Mouse (Mus musculus): ENCODE measurements around the gene Sptssb. TPM values are rescaled to one million over a fixed set of nuclear protein-coding genes. Genes with fewer than 3 reads are reported as not detected.

Gene Sptssb
- polyA plus RNA-seq, 1 experiment from 2014 or later = 0.21 TPM

DNA sequence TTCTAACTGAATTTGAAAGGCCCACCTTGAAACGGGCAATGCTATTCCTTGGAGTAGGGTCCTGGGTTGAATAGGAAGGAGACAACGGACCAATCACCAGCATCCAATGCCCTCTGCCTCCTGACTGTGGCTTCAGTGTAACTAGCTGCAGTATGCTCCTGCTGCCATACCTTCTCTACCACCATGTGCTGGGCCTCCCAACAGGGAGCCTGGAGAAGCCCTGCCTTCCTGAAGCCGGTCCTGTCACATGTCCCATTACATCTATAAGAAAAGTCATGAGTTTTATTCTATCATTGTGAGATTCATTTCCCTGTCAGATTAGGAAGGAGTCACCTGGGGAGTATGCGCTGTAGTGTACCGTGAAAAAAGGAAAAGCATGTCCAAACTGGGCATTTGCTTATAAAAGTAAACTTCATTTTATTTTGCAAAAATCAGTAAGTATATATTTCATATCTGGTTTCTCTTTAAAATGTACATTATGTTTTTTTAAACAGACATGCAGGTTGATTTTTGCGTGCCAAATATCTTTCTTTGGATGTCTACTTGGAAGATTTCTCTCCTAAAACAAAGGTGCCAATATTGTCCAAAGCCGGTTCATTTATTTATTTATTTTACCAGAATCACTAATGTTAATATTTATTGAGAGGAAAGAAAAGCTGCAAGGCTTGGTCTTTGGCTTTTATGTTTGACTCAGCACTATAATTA lies 40.4 kb downstream of the Sptssb start:
- WGBS = 81% methylated on average over 7 of the region's 7 CpGs
- Histone ChIP-seq H3K4me2 (ENCODE audit: low read depth, severe bottlenecking) (no peak overlapping the region), H3K4me1 (ENCODE audit: control insufficient read depth, insufficient read depth, low read length) (no peaks in the 10 kb centered on the region), H3K36me3 (ENCODE audit: control insufficient read depth, insufficient read depth, low read length) (no peaks in the 10 kb centered on the region), H3K9me3 (ENCODE audit: control insufficient read depth, low read length) (no peaks in the 10 kb centered on the region), H3K4me3 (ENCODE audit: low read depth, low read length) (no peak overlapping the region), H3K27ac (replicated peaks; ENCODE audit: low read depth, low read length) (no peak overlapping the region), H3K9ac (ENCODE audit: low read length) (no peak overlapping the region), H3K27me3 (ENCODE audit: control insufficient read depth, insufficient read depth, low read length) (no peaks in the 10 kb centered on the region)
- ATAC-seq (ENCODE audit: insufficient number of reproducible peaks, low FRiP score, low TSS enrichment, low read depth) = no peak
- DNase-seq (ENCODE audit: low spot score) = no peak

DNA sequence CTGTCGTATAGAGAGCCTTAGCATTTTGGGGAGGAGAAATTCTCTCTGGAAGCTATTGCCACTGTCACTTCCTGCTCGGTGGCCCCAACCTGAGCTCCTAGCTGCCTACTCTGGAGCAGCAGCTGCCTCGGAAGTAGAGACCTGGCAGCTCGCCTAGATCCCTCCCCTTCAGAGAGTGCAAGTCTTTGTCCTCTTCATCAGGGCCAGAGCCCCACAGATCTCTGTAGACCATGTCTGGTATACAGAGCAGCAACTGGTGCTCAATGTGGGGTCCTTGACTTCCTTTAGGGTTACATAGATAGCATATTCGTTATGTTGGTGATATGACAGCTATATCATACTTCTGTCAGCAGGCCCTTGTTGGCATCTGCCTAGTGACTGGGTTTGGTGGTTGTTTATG lies 41.3 kb downstream of the Sptssb start:
- no peak for DNase-seq (ENCODE audit: low spot score)
- ATAC-seq (ENCODE audit: insufficient number of reproducible peaks, low FRiP score, low TSS enrichment, low read depth) = no peak
- Histone ChIP-seq H3K4me1 (ENCODE audit: control insufficient read depth, insufficient read depth, low read length) (no peaks in the 10 kb centered on the region), H3K4me3 (ENCODE audit: low read depth, low read length) (no peak overlapping the region), H3K9me3 (ENCODE audit: control insufficient read depth, low read length) (no peaks in the 10 kb centered on the region), H3K27ac (replicated peaks; ENCODE audit: low read depth, low read length) (no peak overlapping the region), H3K4me2 (ENCODE audit: low read depth, severe bottlenecking) (no peak overlapping the region), H3K27me3 (ENCODE audit: control insufficient read depth, insufficient read depth, low read length) (no peaks in the 10 kb centered on the region), H3K9ac (ENCODE audit: low read length) (no peak overlapping the region), H3K36me3 (ENCODE audit: control insufficient read depth, insufficient read depth, low read length) (no peaks in the 10 kb centered on the region)
- 78% methylated on average over 5 of the region's 5 CpGs for WGBS

DNA sequence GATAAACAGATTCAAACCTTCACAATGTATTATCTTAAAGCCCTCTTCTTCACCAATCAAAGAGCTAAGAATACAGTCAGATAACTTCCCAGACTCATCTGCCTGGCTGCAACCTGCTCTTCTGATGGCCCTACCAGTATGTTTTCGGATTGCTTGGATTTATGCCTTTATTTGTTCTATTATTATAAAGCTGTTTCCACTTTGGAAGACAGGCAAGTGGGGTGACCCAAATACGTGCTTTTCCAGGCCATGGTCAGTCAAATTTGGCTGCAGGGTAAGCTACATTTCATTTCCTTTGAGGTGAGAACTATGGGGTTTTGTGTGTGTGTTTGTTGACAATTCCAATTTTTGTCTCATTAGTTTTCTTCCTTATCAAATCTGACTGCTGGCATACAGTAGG lies 43.2 kb downstream of the Sptssb start:
- Histone ChIP-seq H3K9me3 (ENCODE audit: control insufficient read depth, low read length) (no peaks in the 10 kb centered on the region), H3K4me3 (ENCODE audit: low read depth, low read length) (no peak overlapping the region), H3K4me1 (ENCODE audit: control insufficient read depth, insufficient read depth, low read length) (no peaks in the 10 kb centered on the region), H3K9ac (ENCODE audit: low read length) (no peak overlapping the region), H3K27me3 (ENCODE audit: control insufficient read depth, insufficient read depth, low read length) (no peaks in the 10 kb centered on the region), H3K27ac (replicated peaks; ENCODE audit: low read depth, low read length) (no peak overlapping the region), H3K36me3 (ENCODE audit: control insufficient read depth, insufficient read depth, low read length) (no peaks in the 10 kb centered on the region), H3K4me2 (ENCODE audit: low read depth, severe bottlenecking) (no peak overlapping the region)
- 74% methylated on average over 2 of the region's 2 CpGs for WGBS
- DNase-seq (ENCODE audit: low spot score) (no peak), ATAC-seq (ENCODE audit: insufficient number of reproducible peaks, low FRiP score, low TSS enrichment, low read depth) (no peak)

DNA sequence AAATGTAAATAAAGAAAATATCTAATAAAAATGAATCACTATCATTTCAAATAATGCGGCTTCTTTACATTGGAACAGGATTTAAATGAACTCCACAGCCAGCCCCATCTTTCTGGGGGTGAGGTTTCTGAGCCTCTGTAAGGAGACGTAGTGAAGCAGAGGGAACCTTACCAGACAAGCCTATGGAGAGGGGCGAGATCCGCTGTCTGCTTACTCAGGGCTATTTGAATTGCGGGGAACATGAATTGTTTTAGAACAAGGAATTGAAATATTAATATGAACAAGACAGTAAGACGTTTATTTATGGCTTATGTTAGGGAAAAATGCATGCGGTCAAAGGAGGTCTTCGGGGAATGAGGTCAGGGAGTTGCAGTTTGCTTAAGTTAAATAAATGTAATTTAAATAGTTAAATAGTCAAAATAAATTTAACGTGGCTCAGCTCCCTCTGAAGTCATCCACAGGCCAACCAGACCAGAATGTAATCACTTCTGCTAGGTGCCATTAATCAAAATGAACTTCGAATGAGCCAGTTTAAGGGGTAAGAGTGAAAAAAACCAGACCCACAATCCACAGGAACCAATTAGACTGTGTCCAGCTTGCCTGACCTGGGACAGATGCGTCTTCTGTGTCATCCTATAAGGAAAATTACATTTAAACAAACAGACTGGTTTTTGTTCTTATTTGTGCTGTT lies 46.6 kb downstream of the Sptssb start:
- Histone ChIP-seq H3K4me1 (ENCODE audit: control insufficient read depth, insufficient read depth, low read length) (no peaks in the 10 kb centered on the region), H3K36me3 (ENCODE audit: control insufficient read depth, insufficient read depth, low read length) (no peaks in the 10 kb centered on the region), H3K9ac (ENCODE audit: low read length) (no peak overlapping the region), H3K27me3 (ENCODE audit: control insufficient read depth, insufficient read depth, low read length) (no peaks in the 10 kb centered on the region), H3K9me3 (ENCODE audit: control insufficient read depth, low read length) (no peaks in the 10 kb centered on the region), H3K4me3 (ENCODE audit: low read depth, low read length) (no peak overlapping the region), H3K4me2 (ENCODE audit: low read depth, severe bottlenecking) (no peak overlapping the region), H3K27ac (replicated peaks; ENCODE audit: low read depth, low read length) (no peak overlapping the region)
- DNase-seq (ENCODE audit: low spot score) (no peak), ATAC-seq (ENCODE audit: insufficient number of reproducible peaks, low FRiP score, low TSS enrichment, low read depth) (no peak; the same call in 1 of the 2 replicates)
- WGBS = 44% methylated on average over 11 of the region's 11 CpGs

DNA sequence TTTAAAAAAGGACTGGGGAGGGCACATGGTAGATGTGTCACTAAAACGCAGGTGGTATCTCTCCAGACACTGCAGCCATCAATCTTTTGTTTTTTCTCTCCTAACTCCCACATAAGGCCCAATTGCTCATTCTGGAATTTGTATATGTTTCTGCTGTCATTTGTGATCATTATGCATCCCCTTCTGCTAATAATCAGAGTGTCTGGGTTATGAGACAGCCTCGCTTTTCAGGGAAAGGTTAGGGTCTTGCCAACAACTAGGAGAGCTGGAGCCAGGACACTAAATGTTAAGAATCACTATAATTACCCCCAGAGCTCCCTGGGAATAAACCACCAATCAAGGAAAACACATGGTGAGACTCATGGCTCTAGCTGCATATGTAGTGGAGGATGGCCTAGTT lies 47.3 kb downstream of the Sptssb start:
- Histone ChIP-seq H3K27ac (replicated peaks; ENCODE audit: low read depth, low read length) (no peak overlapping the region), H3K4me1 (ENCODE audit: control insufficient read depth, insufficient read depth, low read length) (no peaks in the 10 kb centered on the region), H3K4me2 (ENCODE audit: low read depth, severe bottlenecking) (no peak overlapping the region), H3K9ac (ENCODE audit: low read length) (no peak overlapping the region), H3K36me3 (ENCODE audit: control insufficient read depth, insufficient read depth, low read length) (no peaks in the 10 kb centered on the region), H3K9me3 (ENCODE audit: control insufficient read depth, low read length) (no peaks in the 10 kb centered on the region), H3K4me3 (ENCODE audit: low read depth, low read length) (no peak overlapping the region), H3K27me3 (ENCODE audit: control insufficient read depth, insufficient read depth, low read length) (no peaks in the 10 kb centered on the region)
- WGBS = 60% methylated on average over 2 of the region's 2 CpGs
- no peak for ATAC-seq (ENCODE audit: insufficient number of reproducible peaks, low FRiP score, low TSS enrichment, low read depth)
- no peak for DNase-seq (ENCODE audit: low spot score)

DNA sequence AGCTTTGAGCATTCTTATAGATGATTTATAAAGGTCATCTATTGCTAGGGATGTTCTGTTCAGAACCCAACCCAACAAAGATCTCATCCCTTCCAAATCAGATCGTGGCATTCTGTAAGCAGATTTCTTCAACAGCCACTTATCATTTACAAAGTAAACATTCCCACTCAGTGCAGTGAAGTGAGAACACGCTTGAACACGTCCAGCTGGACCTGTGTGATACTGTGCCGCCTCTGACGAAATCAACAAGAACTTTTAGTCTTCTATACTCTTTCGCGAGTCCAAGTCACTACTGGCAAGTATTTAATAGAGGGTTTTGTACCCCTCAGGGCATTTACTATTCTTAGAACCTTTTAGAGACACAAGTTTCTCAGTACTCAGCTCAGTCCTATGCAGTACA lies 51.3 kb downstream of the Sptssb start:
- Histone ChIP-seq H3K9ac (ENCODE audit: low read length) (no peak overlapping the region), H3K27ac (replicated peaks; ENCODE audit: low read depth, low read length) (no peak overlapping the region), H3K4me3 (ENCODE audit: low read depth, low read length) (no peak overlapping the region), H3K4me1 (ENCODE audit: control insufficient read depth, insufficient read depth, low read length) (no peaks in the 10 kb centered on the region), H3K9me3 (ENCODE audit: control insufficient read depth, low read length) (no peaks in the 10 kb centered on the region), H3K36me3 (ENCODE audit: control insufficient read depth, insufficient read depth, low read length) (no peaks in the 10 kb centered on the region), H3K27me3 (ENCODE audit: control insufficient read depth, insufficient read depth, low read length) (no peaks in the 10 kb centered on the region), H3K4me2 (ENCODE audit: low read depth, severe bottlenecking) (no peak overlapping the region)
- ATAC-seq (ENCODE audit: insufficient number of reproducible peaks, low FRiP score, low TSS enrichment, low read depth) (no peak), DNase-seq (ENCODE audit: low spot score) (no peak)
- 87% methylated on average over 7 of the region's 7 CpGs for WGBS

DNA sequence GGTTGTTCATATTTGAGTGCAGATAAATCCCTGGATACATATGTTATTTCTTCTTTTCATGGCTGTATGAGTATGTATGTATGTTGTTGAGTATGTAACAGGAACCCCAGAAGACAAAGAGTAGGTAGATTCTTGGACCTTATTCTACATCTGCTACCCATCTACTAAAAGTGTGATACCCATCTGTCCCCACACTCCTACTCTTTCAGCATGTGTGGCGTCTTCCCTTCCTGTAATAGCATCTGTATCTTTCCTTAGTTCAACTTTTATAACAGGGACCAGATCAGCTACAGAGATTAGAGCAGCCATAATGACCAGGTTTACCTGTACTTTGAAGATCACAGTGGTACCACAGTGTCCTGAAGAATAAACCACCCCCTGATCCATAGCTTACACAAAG lies 56.6 kb downstream of the Sptssb start:
- WGBS = 76% methylated on average over 1 of the region's 1 CpGs
- no peak overlapping the region for H3K4me2 ChIP-seq (ENCODE audit: low read depth, severe bottlenecking)
- no peak overlapping the region for H3K4me3 ChIP-seq (ENCODE audit: low read depth, low read length)

DNA sequence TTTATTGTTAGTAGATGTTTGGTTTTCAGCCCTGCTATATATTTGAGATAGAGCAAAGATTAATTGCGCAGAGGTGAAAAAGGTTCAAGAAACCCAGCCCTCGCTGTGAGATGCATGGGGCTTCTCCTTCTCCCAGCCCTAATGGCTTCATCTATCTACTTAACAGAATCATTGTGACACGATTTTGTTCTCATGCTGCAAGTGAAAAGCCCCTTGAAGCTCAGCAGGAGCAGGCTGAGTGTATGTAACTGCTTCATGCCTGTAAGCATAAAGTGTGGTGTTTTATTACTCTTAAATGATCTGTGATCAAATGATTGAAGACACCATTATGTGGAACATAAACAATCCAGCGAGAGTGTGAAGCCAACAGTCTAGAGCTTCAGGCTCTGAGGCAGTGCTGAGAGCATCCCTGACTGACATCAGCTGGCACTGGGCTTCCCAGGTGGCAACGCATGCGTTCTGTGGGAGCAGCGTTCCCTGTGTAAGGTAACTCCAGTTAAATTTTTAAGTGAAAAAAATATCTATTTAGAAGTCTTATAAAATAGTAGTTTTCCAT lies 58.8 kb downstream of the Sptssb start:
- H3K4me2 ChIP-seq (ENCODE audit: low read depth, severe bottlenecking) = no peak overlapping the region
- H3K27me3 ChIP-seq (ENCODE audit: control insufficient read depth, insufficient read depth, low read length) = no peaks in the 10 kb centered on the region
- H3K4me1 ChIP-seq (ENCODE audit: control insufficient read depth, insufficient read depth, low read length) = no peaks in the 10 kb centered on the region
- H3K27ac ChIP-seq (replicated peaks; ENCODE audit: low read depth, low read length) = no peak overlapping the region
- no peak overlapping the region for H3K9ac ChIP-seq (ENCODE audit: low read length)
- ATAC-seq (ENCODE audit: insufficient number of reproducible peaks, low FRiP score, low TSS enrichment, low read depth) (no peak), DNase-seq (ENCODE audit: low spot score) (no peak)
- H3K4me3 ChIP-seq (ENCODE audit: low read depth, low read length) = no peak overlapping the region
- WGBS = 48% methylated on average over 7 of the region's 7 CpGs
- no peaks in the 10 kb centered on the region for H3K9me3 ChIP-seq (ENCODE audit: control insufficient read depth, low read length)
- no peaks in the 10 kb centered on the region for H3K36me3 ChIP-seq (ENCODE audit: control insufficient read depth, insufficient read depth, low read length)

More for the DNA sequence above, 56.6 kb downstream of the Sptssb start:
- H3K27ac ChIP-seq (replicated peaks; ENCODE audit: low read depth, low read length) = no peak overlapping the region
- H3K4me1 ChIP-seq (ENCODE audit: control insufficient read depth, insufficient read depth, low read length) = no peaks in the 10 kb centered on the region
- no peaks in the 10 kb centered on the region for H3K27me3 ChIP-seq (ENCODE audit: control insufficient read depth, insufficient read depth, low read length)
- H3K9me3 ChIP-seq (ENCODE audit: control insufficient read depth, low read length) = no peaks in the 10 kb centered on the region
- H3K36me3 ChIP-seq (ENCODE audit: control insufficient read depth, insufficient read depth, low read length) = no peaks in the 10 kb centered on the region
- H3K9ac ChIP-seq (ENCODE audit: low read length) = no peak overlapping the region
- ATAC-seq (ENCODE audit: insufficient number of reproducible peaks, low FRiP score, low TSS enrichment, low read depth) (no peak), DNase-seq (ENCODE audit: low spot score) (no peak)

Data from limb, embryonic 11.5 days (tissue).